Mouse (Mus musculus): ENCODE data around the gene Hist1h4h.
"Not testable (repeated sequence)": the region's sequence is repeated elsewhere in the genome, so short reads cannot be mapped to it uniquely, and the experiment has no call there.

Gene Hist1h4h

GRCm38 (mm10) chr13:23555839-23556416 is 25.1 kb downstream of the Hist1h4h start:
- peak; percentile 64 for DNase-seq (ENCODE audit: low spot score)

- DNase-seq (ENCODE audit: low spot score), result no peak
Measured at GRCm38 (mm10) chr13:23556906-23557305, 26.1 kb downstream of the Hist1h4h start.

GRCm38 (mm10) chr13:23560699-23561098 is 29.8 kb downstream of the Hist1h4h start:
- DNase-seq (ENCODE audit: low spot score), result not testable (repeated sequence)

GRCm38 (mm10) chr13:23561531-23561882 is 30.7 kb downstream of the Hist1h4h start:
- DNase-seq (ENCODE audit: low spot score), result not testable (repeated sequence)

GRCm38 (mm10) chr13:23561883-23562659 is 31.2 kb downstream of the Hist1h4h start, which contains the start of gene Hist1h3e:
Hist1h3e (minus strand) TSS chr13:23562369.
- DNase-seq (ENCODE audit: low spot score), result peak; percentile 94

GRCm38 (mm10) chr13:23562699-23563462 is 32.0 kb downstream of the Hist1h4h start:
- peak; percentile 22 for DNase-seq (ENCODE audit: low spot score)

- no peak for DNase-seq (ENCODE audit: low spot score)
Measured at GRCm38 (mm10) chr13:23564482-23564881, 33.6 kb downstream of the Hist1h4h start.

GRCm38 (mm10) chr13:23570261-23571021 is 39.6 kb downstream of the Hist1h4h start:
- not testable (repeated sequence) for DNase-seq (ENCODE audit: low spot score)

- peak; percentile 59 for DNase-seq (ENCODE audit: low spot score)
Measured at GRCm38 (mm10) chr13:23571022-23571503, 40.2 kb downstream of the Hist1h4h start, which contains the start of the genes Hist1h2ae and Hist1h2bg. Hist1h2ae (minus strand) TSS chr13:23571220. Hist1h2bg (plus strand) TSS chr13:23571396.

- DNase-seq (ENCODE audit: low spot score), result not testable (repeated sequence)
Measured at GRCm38 (mm10) chr13:23571504-23572217, 40.8 kb downstream of the Hist1h4h start.

GRCm38 (mm10) chr13:23572218-23573033 is 41.6 kb downstream of the Hist1h4h start:
- no peak for DNase-seq (ENCODE audit: low spot score)

- not testable (repeated sequence) for DNase-seq (ENCODE audit: low spot score)
Measured at GRCm38 (mm10) chr13:23573034-23573897, 42.4 kb downstream of the Hist1h4h start.

- peak; percentile 91 for DNase-seq (ENCODE audit: low spot score)
Measured at GRCm38 (mm10) chr13:23573898-23574524, 43.2 kb downstream of the Hist1h4h start, which contains the start of the genes Hist1h2bf and Hist1h2ad. Hist1h2bf (minus strand) TSS chr13:23574196. Hist1h2ad (plus strand) TSS chr13:23574381.

- not testable (repeated sequence) for DNase-seq (ENCODE audit: low spot score)
Measured at GRCm38 (mm10) chr13:23574546-23575170, 43.8 kb downstream of the Hist1h4h start.

- DNase-seq (ENCODE audit: low spot score), result peak; percentile 31
Measured at GRCm38 (mm10) chr13:23575271-23575851, 44.5 kb downstream of the Hist1h4h start, which contains the start of gene Hist1h3d. Hist1h3d (plus strand) TSS chr13:23575763.

- not testable (repeated sequence) for DNase-seq (ENCODE audit: low spot score)
Measured at GRCm38 (mm10) chr13:23575864-23576313, 45.0 kb downstream of the Hist1h4h start.

GRCm38 (mm10) chr13:23576351-23576881 is 45.6 kb downstream of the Hist1h4h start:
- DNase-seq (ENCODE audit: low spot score), result no peak
